Mouse (Mus musculus) right cerebral cortex, postnatal 10 days (tissue): ENCODE data around the gene Gm20422.

ENCODE experiments used
- DNase-seq, 2 experiments: peaks; one replicate each; pipeline ENCODE4 v3.0.0; 2021; ENCODE audit warnings: low spot score in 2 of 2

The Gm20422 gene

DNA sequence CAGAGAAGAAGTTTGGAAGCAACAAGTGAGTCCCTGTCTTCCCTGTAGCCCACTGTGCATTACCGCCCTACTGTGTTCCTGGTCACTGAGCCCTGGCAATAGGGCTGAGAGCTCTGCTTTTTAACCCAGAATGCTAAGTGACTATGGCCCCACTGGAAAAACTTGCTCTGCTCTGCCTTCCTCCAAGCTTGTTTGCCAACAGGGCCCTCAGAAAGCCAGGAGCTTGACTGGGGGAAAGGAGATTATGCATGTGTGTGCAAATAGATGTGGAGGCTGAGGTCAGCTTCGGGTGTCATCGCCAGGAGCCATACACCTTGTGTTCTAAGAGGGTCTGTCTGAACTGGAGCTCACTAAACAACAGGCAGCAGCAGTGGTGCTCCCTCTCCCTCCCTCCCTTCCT is 19.4 kb upstream of the Gm20422 start:
- DNase-seq: peak in 1 of 2 experiments; percentile 19

DNA sequence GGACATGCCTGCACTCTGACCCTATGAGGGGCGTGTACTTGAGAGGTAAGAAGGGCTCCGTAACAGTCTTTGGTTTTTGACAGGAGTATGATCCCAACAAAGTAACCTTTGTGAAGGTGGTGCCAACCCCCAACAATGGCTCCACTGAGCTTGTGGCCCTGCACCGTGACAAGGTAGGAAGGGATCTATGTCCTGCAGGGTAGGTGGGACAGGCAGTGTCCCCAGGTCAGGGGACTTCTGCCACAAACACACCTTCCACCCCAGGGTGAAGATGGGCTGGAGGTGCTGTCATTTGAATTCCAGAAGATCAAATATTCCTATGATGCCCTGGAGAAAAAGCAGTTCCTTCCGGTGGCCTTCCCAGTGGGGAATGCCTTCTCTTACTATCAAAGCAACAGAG is 19.0 kb upstream of the Gm20422 start:
- DNase-seq: peak; percentile 16 to 22

- peak; percentile 53 for DNase-seq
Observed at GRCm38 (mm10) chr8:69791415-69792068, 16.9 kb upstream of the Gm20422 start.

- peak; percentile 93 for DNase-seq
Observed at GRCm38 (mm10) chr8:69790773-69791367, 16.2 kb upstream of the Gm20422 start, which contains the start of the genes Atp13a1 and Zfp866. TSS of gene Atp13a1 (plus strand) at chr8:69791163. TSS of gene Zfp866 (minus strand) at chr8:69791178.

GRCm38 (mm10) chr8:69790364-69790763 is 15.7 kb upstream of the Gm20422 start:
- DNase-seq: peak in 1 of 2 experiments; percentile 20

DNA sequence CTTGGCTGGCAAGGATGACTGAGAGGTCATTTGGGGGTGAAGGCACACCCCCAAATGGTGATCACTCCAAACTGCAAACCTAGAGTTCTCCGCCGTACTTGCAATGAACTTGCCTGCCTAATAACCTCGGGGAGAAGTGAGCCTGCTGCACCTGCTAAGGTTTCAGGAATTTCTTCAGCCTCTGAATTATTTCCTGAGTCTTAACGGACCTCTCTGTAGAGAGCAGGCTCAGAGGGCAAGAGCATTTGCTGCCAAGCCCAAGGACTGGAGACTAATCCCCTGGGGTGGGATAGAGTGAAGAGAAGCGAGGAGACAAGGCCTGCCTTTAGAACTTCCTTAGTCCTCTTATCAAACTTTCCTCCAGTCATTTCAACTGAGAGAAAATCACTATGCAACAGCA is 15.0 kb upstream of the Gm20422 start:
- DNase-seq: peak in 1 of 2 experiments; percentile 17

DNA sequence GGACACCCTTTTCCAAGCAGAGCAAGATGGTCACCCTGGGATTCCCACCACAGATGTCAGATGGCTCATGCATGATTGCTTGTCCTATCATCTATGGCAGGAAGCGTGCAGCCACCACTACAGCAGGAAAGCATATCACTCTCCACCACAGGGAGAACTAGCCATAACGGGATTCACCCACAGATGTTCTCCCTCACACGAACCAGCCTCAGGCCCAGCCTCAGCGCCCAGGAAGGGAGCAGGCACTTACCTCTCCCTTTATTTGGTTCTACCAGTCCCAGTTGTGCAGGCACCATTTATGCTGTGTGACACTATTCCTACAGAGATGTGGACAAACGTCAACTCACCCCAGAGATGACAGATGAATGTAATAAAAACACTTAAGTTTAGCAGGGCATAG is 14.4 kb upstream of the Gm20422 start:
- DNase-seq: peak in 1 of 2 experiments; percentile 18

DNA sequence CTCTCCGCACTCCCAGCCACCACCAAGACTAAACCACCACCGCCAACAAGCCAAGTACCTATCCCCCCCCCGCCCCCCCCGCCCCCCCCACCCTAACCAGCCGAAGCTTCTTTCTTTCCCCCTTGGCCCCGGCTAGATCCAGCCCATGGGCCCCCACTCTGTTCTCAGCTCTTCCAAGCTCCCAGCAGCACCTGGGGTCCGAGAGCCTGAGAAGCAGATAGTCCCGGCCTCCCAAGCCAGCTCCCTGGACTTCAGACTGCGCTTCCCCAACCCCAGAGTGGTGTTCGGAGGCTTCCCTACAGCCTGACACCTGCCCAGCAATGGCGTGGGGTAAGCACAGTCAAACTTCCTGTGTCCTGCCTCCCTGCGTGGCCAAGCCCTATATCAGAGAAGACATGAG is 2.4 kb upstream of the Gm20422 start:
- DNase-seq: peak in 1 of 2 experiments; percentile 20

DNA sequence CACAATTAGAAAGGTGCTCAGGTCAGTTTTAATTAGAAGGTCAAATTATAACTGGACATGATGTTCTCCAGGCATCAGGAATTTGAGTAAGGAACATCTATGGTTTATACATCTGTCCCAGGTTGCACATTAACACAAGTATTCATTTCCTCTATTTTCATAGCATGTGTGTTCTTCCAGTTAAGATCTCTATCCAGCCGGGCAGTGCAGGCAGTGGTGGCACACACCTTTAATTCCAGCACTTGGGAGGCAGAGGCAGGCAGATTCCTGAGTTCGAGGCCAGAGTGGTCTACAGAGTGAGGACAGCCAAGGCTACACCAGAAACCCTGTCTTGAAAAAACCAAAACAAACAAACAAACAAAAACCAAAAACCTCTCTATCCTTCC is 456 bp upstream of the Gm20422 start:
- peak in 1 of 2 experiments; percentile 28 for DNase-seq

DNA sequence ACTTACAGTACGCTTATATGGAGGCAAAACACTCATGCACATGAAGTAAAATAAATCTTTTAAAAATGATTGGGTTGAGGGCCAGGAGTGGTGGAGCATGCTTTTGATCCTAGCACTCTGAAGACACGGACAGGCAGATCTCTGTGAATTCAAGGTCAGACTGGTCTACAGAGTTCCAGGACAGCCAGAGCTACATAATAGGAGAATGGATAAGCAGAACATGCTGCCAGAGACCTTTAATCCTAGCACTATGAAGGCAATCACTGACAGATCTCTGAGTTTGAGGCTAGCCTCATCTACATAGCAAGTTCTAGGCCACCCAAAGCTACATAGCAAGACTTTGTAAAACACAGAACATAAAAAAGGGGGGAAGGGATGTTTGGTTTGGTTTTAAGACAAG is 2.6 kb downstream of the Gm20422 start:
- DNase-seq: peak in 1 of 2 experiments; percentile 17

- peak in 1 of 2 experiments; percentile 12 for DNase-seq
Observed at GRCm38 (mm10) chr8:69771221-69771620, 3.5 kb downstream of the Gm20422 start.

GRCm38 (mm10) chr8:69761814-69762445 is 12.8 kb downstream of the Gm20422 start:
- no peak for DNase-seq

DNA sequence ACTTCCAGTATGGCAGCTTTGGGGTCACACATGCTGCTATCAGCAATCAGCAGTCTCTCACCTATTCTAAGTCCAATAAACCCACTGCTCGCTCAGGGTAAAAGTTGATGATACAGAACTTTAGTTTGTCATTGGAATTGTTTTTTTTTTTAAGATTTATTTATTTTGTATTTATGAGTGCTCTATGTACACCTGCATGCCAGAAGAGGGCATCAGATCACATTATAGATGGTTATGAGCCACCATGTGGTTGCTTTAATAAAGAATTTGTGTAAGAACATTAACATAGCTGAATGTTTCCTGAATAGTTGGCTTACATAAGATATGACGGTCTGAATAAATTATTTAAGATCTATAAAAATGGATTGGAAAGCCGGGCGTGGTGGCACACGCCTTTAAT is 16.4 kb downstream of the Gm20422 start:
- no peak for DNase-seq

DNA sequence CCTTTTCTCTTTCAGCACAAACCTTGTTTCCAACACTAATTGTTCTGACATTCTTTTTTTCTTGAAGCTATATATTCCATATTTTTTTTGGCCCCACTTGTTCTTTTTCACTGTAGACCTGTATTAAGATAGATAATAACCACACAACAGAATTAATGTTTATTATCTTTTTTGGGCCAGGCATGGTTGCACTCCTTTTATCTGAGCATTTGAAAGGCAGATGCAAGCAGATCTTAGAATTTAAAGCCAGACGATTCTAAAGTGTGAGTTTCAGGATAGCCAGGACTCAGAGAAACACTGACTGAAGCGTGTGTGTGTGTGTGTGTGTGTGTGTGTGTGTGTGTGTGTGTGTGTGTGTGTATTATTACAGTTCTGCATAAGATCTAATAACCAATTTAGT is 22.2 kb downstream of the Gm20422 start:
- DNase-seq: no peak

- peak; percentile 96 for DNase-seq
Observed at GRCm38 (mm10) chr8:69749544-69750454, 24.9 kb downstream of the Gm20422 start, which contains the start of gene Zfp963. TSS of gene Zfp963 (minus strand) at chr8:69749970.

DNA sequence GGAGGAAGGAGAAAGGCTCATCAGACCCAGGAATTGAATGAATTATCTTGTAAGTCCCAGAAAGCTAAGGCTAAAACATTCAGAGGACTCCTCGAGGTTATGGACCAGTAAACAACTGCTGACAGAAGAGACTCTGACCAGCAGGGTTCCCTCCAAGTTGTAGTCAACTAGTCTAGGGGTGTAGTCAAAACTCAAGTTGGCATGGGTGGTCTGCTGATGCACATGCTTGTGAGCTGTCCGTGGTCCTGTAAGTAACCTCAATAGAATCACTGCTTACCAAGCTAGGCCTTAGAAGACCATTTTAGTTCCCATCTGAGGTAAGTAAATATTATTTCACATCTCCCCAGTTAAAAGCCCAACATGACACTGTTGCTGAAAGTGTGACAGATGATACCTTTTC is 33.5 kb downstream of the Gm20422 start:
- DNase-seq: no peak

- no peak for DNase-seq
Observed at GRCm38 (mm10) chr8:69740763-69741162, 33.9 kb downstream of the Gm20422 start.

DNA sequence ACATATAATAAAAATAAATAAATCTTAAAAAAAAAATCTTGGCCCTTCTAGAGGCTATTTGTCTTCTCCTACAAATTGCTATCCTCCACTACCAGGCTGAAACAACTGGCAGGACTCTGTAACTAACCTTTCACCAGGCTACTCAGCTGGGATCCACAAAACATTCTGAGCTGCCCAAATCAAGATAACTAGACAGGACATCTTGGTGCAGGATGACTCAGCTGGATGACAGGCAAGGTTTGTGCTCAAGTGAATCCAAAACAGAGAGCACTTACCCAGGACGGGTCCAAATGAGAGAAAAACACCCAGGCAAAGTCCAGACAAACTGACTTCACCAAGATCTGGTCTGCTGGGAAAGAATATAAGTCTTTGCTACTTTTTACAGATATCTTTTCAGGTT is 39.2 kb downstream of the Gm20422 start:
- no peak for DNase-seq

- DNase-seq: no peak
Observed at GRCm38 (mm10) chr8:69717232-69717580, 57.5 kb downstream of the Gm20422 start.

DNA sequence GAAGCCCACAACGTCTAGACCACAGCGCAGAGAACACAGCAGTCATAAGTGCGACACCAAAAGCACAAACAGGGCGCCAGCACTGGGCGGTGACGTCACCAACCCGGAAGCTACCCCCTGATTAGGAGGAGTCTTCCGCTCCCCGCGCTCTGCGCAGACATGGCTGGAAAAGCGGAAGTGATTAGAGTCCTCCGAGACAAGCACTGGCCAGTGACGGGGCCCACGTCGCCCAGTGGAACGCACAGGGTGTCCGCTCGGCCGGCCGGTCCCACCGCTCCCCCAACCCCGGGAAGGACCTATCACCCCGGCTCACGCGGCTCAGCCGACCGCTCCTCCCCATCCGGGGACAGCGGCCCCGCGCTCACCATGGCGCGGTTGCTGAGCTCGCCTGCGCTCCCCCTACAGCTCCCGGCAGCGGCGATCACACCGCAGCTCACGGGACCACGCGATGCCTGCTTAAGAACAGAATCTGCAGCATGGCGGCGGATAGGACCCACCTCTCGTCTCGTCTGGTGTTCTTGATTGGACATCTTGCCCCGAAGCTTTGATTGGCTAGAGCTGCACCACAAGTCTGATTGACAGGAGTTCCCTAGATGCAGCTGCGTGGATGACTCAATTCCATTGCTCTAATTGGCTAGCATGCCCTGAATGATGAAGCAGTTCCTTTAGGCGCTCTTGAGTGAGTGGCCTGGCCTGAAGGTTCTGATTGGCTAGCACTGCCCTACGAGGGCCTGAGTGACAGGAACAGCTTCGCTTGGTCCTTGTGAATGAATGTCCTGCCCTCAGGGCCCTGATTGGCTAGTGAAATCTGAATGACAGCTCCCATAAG is 58.1 kb downstream of the Gm20422 start:
- DNase-seq: peak; percentile 97 to 100

- peak in 1 of 2 experiments; percentile 25 for DNase-seq
Observed at GRCm38 (mm10) chr8:69715366-69715765, 59.3 kb downstream of the Gm20422 start.
